Mouse (Mus musculus): ENCODE data around the gene Fhl5. TPM values are rescaled to one million over a fixed set of nuclear protein-coding genes. Genes with fewer than 3 reads are reported as not detected.
A peak's percentile ranks its signal among the peaks of the same experiment; 100 is the strongest.
"Not testable (repeated sequence)": the region's sequence is repeated elsewhere in the genome, so short reads cannot be mapped to it uniquely, and the experiment has no call there.

The Fhl5 gene
- polyA plus RNA-seq (2014; fragmentation: Nextera tagmentation; extraction: Ambion mirVana): 0.20 TPM in 1 of 2 replicates, not detected in the other

DNA sequence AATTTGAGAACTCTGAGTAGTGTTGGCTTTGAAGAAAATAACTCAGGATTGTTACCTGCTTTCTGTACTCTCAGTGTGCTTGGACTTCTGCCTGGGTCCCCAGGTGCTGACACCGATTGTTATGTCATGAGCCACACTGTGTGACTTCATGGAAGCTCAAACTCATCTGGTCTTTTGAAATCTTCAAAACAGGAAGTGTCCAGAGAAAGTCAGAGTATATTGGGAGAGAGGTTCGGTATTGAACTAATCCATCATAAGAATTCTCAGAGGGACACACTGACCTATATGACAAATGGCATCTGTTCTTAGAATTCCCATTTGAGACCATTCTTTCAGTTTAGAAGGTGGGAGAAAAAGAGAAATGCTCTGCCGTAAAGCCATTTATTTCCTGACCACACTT, at the start of gene Fhl5:
Gene Fhl5 (minus strand): TSS at position 101 of the 400 bp plus-strand sequence.
- DNase-seq (ENCODE audit: low spot score): no peak
- Histone ChIP-seq H3K9ac (ENCODE audit: low read length) (no peak within 1 kb of the TSS), H3K4me1 (ENCODE audit: control insufficient read depth, insufficient read depth, low read length) (no peaks in the 10 kb centered on the region), H3K36me3 (ENCODE audit: control insufficient read depth, insufficient read depth, low read length) (no peaks in the 10 kb centered on the region), H3K27me3 (replicated peaks; ENCODE audit: control insufficient read depth, insufficient read depth, low read length) (no peaks in the 10 kb centered on the region), H3K27ac (ENCODE audit: low read depth, low read length) (no peak within 1 kb of the TSS), H3K4me3 (ENCODE audit: low read depth, low read length) (no peak within 1 kb of the TSS), H3K4me2 (ENCODE audit: low read length) (no peak within 1 kb of the TSS), H3K9me3 (replicated peaks; ENCODE audit: control insufficient read depth, low read length) (no peaks in the 10 kb centered on the region)
- ATAC-seq: no peak
- WGBS: 96% methylated on average over 3 of the region's 3 CpGs

DNA sequence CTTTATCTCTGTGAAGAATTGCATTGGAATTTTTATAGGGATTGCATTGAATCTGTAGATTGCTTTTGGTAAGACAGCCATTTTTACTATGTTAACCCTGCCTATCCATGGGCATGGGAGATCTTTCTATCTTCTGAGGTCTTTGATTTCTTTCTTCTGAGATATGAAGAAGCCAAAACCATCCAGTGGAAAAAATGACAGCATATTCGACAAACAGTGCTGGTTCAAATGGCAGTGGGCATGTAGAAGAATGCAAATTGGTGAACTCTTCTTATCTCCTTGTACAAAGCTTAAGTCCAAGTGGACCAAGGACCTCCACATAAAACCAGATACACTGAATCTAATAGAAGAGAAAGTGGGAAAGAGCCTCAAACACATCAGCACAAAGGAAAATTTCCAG, 42.3 kb upstream of the Fhl5 start:
- not testable (repeated sequence) for DNase-seq (ENCODE audit: low spot score); H3K9ac ChIP-seq (ENCODE audit: low read length); H3K9me3 ChIP-seq (replicated peaks; ENCODE audit: control insufficient read depth, low read length); H3K4me1 ChIP-seq (ENCODE audit: control insufficient read depth, insufficient read depth, low read length); H3K36me3 ChIP-seq (ENCODE audit: control insufficient read depth, insufficient read depth, low read length); ATAC-seq; H3K27me3 ChIP-seq (replicated peaks; ENCODE audit: control insufficient read depth, insufficient read depth, low read length); H3K4me3 ChIP-seq (ENCODE audit: low read depth, low read length); H3K4me2 ChIP-seq (ENCODE audit: low read length); H3K27ac ChIP-seq (ENCODE audit: low read depth, low read length)
- 88% methylated on average over 1 of the region's 1 CpGs for WGBS

DNA sequence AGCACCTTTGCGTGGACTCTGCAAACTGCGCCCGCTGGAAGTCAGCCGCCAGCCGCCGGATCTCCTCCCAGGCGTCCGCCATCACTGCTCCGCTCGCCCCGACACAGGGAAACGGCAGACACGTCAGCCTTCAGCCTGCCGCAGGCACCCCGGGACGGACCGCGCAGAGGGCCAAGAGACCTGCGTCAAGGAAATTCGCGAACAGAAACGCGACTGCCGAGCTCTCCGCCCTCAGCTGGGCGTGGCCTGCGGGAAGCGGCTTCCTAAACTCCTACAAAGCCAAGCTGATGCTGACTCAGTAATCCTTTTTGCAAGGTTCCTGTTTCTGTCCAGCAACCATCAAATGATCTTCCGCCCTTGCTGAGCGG, 39.0 kb upstream of the Fhl5 start, which contains the start of gene Ufl1:
Gene Ufl1 (minus strand): TSS at position 151 of the 368 bp plus-strand sequence.
- no peaks in the 10 kb centered on the region for H3K27me3 ChIP-seq (replicated peaks; ENCODE audit: control insufficient read depth, insufficient read depth, low read length)
- DNase-seq (ENCODE audit: low spot score) (peak; percentile 98), ATAC-seq (peak; percentile 99)
- no peaks in the 10 kb centered on the region for H3K9me3 ChIP-seq (replicated peaks; ENCODE audit: control insufficient read depth, low read length)
- H3K4me3 ChIP-seq (ENCODE audit: low read depth, low read length): peak within 1 kb of the TSS; percentile 75
- H3K9ac ChIP-seq (ENCODE audit: low read length): peak within 1 kb of the TSS; percentile 91
- WGBS: 0% methylated on average over 30 of the region's 30 CpGs
- peaks cover 4% of the 10 kb centered on the region; the same call in 1 of the 2 replicates for H3K4me1 ChIP-seq (ENCODE audit: control insufficient read depth, insufficient read depth, low read length)
- peak within 1 kb of the TSS; percentile 65 for H3K4me2 ChIP-seq (ENCODE audit: low read length)
- H3K27ac ChIP-seq (ENCODE audit: low read depth, low read length): peak within 1 kb of the TSS; percentile 98
- peaks cover 15% of the 10 kb centered on the region for H3K36me3 ChIP-seq (ENCODE audit: control insufficient read depth, insufficient read depth, low read length)

DNA sequence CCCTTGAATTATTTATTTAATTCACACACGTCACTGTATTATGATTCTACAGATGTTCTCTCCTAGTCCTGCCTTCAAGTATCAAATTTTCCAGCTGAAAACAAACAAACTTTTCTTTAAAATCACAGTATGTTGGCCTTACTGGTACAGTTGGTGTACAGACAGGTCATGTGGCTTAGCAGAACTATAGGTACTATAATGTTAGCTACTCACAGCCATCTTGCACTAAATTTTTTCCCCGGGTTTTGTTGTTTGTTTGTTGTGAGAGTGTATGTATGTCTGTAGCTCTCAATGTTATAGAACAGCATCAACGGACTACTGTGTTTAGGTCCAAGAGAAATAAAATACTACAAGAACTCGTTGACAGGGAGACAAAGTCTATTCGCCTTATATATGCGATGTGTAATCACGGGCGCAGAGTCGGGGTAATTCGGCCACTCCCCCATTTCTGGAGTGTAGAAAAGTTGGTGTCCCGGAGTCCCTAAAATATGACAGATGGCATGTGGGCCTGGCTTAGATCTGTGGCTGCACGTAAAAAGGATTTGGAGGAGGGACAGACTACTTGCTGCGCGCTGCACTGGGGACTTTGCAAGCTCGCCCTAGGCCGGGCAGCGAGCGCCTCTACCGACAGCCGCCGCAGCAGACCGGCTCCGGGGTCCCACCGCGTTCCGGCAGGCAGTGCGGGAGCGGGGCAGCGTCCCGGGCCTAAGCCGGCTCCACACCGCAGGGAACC, 38.4 kb upstream of the Fhl5 start:
- Histone ChIP-seq H3K27ac (ENCODE audit: low read depth, low read length) (peak overlapping the region; percentile 98), H3K4me1 (ENCODE audit: control insufficient read depth, insufficient read depth, low read length) (peaks cover 4% of the 10 kb centered on the region; the same call in 1 of the 2 replicates), H3K9me3 (replicated peaks; ENCODE audit: control insufficient read depth, low read length) (no peaks in the 10 kb centered on the region), H3K36me3 (ENCODE audit: control insufficient read depth, insufficient read depth, low read length) (peaks cover 18% of the 10 kb centered on the region), H3K4me2 (ENCODE audit: low read length) (peak overlapping the region; percentile 65), H3K4me3 (ENCODE audit: low read depth, low read length) (peak overlapping the region; percentile 75), H3K9ac (ENCODE audit: low read length) (peak overlapping the region; percentile 91), H3K27me3 (replicated peaks; ENCODE audit: control insufficient read depth, insufficient read depth, low read length) (no peaks in the 10 kb centered on the region)
- WGBS: 2% methylated on average over 32 of the region's 32 CpGs
- DNase-seq (ENCODE audit: low spot score) (peak; percentile 74), ATAC-seq (peak; percentile 94)

DNA sequence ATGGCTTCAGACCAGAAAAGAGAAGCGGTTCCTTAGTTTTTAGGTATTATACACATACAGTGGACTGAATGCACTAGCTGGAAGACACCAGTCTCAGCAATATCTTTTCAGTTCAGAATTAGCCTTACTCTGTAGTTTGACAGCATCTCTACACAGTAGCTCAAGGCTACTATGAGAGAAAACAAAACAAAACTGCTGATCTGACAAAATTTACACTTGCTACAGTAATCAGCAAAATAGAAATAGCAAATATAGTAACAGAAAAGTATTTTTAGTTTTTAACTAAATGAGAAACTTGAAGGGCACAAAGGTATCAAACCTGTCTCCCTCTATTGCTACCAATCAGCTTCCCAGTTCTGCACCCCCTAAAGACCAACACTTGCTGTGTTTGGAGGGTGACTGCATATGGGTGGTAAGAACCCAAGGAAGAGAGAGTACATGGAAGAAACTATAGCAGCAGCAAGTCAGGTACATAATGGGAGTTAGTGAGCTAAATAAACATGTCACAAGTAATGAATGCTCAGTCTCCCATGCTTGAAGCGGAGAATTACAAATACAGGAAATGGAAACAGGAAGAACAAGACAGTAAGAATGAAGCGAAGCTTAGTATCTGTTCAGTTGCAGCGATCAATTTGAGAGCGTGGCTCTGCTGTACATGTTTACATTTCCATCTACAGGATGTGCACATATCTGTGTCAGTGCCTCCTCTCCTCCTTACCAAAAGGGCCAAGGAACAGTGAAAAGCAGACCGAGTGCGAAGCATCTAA, 30.4 kb upstream of the Fhl5 start:
- no peak for DNase-seq (ENCODE audit: low spot score)
- Histone ChIP-seq H3K4me2 (ENCODE audit: low read length) (no peak overlapping the region), H3K9ac (ENCODE audit: low read length) (no peak overlapping the region), H3K36me3 (ENCODE audit: control insufficient read depth, insufficient read depth, low read length) (peaks cover 84% of the 10 kb centered on the region), H3K27ac (ENCODE audit: low read depth, low read length) (no peak overlapping the region), H3K9me3 (replicated peaks; ENCODE audit: control insufficient read depth, low read length) (no peaks in the 10 kb centered on the region), H3K27me3 (replicated peaks; ENCODE audit: control insufficient read depth, insufficient read depth, low read length) (no peaks in the 10 kb centered on the region), H3K4me1 (ENCODE audit: control insufficient read depth, insufficient read depth, low read length) (no peaks in the 10 kb centered on the region), H3K4me3 (ENCODE audit: low read depth, low read length) (no peak overlapping the region)
- no peak for ATAC-seq
- WGBS: 96% methylated on average over 7 of the region's 7 CpGs

DNA sequence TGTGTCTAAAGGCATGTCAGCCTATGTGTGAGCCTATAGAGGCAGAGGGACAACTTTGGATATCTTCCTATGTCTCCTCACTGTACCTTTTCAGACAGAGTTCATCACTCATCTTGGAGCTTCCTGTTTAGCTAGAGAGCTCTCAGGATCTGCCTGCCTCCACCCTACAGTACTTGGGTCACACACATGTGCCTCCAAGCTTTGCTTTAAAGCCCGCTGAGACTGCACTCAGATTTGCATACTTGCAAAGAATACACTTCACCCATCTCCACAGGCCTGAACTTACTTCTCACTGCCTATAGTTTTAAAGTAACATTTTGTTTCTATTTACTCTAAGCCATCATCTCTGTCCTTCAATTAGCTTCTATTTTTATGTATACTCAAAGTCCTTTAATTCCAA, 29.2 kb upstream of the Fhl5 start:
- Histone ChIP-seq H3K27ac (ENCODE audit: low read depth, low read length) (no peak overlapping the region), H3K36me3 (ENCODE audit: control insufficient read depth, insufficient read depth, low read length) (peaks cover 86% of the 10 kb centered on the region), H3K9ac (ENCODE audit: low read length) (no peak overlapping the region), H3K4me2 (ENCODE audit: low read length) (no peak overlapping the region), H3K27me3 (replicated peaks; ENCODE audit: control insufficient read depth, insufficient read depth, low read length) (no peaks in the 10 kb centered on the region), H3K9me3 (replicated peaks; ENCODE audit: control insufficient read depth, low read length) (no peaks in the 10 kb centered on the region), H3K4me1 (ENCODE audit: control insufficient read depth, insufficient read depth, low read length) (no peaks in the 10 kb centered on the region), H3K4me3 (ENCODE audit: low read depth, low read length) (no peak overlapping the region)
- ATAC-seq: no peak
- 89% methylated on average over 1 of the region's 1 CpGs for WGBS
- DNase-seq (ENCODE audit: low spot score): no peak

DNA sequence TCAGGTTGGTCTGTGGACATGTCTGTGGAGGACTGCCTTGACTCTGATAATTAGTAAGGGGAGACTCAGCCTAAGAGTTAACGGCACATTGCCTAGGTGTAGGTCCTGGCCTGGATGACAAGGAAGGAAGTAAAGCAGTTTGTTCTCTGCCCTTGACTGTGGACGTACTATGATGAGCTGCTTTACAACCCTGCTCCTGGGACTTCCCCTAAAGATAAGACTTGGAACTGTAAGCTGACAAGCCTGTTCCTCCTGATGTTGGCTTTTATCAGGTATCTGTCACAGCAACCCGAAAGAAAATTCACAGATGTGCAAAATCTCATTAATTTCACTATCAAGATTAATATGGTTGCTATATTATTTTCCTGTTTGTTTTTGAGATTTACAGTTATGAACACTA, 24.5 kb upstream of the Fhl5 start:
- peaks cover 78% of the 10 kb centered on the region for H3K36me3 ChIP-seq (ENCODE audit: control insufficient read depth, insufficient read depth, low read length)
- DNase-seq (ENCODE audit: low spot score) (no peak), ATAC-seq (no peak)
- H3K9ac ChIP-seq (ENCODE audit: low read length): no peak overlapping the region
- no peaks in the 10 kb centered on the region for H3K9me3 ChIP-seq (replicated peaks; ENCODE audit: control insufficient read depth, low read length)
- H3K27me3 ChIP-seq (replicated peaks; ENCODE audit: control insufficient read depth, insufficient read depth, low read length): no peaks in the 10 kb centered on the region
- WGBS: 98% methylated on average over 3 of the region's 3 CpGs
- no peak overlapping the region for H3K4me2 ChIP-seq (ENCODE audit: low read length)
- H3K27ac ChIP-seq (ENCODE audit: low read depth, low read length): no peak overlapping the region
- H3K4me3 ChIP-seq (ENCODE audit: low read depth, low read length): no peak overlapping the region
- no peaks in the 10 kb centered on the region for H3K4me1 ChIP-seq (ENCODE audit: control insufficient read depth, insufficient read depth, low read length)

DNA sequence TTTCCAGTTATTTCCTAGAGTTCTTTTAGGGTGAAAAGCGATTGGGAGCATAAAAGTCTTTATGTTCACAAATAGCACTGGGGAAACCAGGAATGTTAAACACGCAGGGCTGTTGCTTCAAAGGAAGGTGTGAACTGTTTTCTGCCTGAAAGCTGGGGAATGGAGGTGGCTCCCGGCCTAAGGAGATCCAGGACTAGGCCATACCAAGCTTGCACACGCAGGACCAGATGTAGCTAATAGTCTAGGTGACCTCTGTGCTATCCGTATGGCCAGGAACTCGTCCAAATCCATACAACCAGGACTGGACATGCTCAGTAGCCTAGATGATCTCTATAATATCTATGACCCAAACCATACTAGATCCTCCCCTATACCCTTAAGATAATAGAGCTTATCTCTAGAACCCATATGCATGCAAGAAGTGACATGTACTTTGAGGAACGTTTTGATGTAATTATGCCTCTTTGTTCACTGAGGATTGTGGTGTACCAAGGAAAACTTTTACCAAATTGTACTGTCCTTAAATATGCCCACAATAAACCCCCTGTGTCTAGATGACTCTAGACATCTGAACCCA, 15.2 kb upstream of the Fhl5 start:
- H3K4me2 ChIP-seq (ENCODE audit: low read length): no peak overlapping the region
- H3K4me3 ChIP-seq (ENCODE audit: low read depth, low read length): no peak overlapping the region
- DNase-seq (ENCODE audit: low spot score) (no peak), ATAC-seq (no peak)
- no peak overlapping the region for H3K27ac ChIP-seq (ENCODE audit: low read depth, low read length)
- peaks cover 42% of the 10 kb centered on the region for H3K36me3 ChIP-seq (ENCODE audit: control insufficient read depth, insufficient read depth, low read length)
- no peak overlapping the region for H3K9ac ChIP-seq (ENCODE audit: low read length)
- no peaks in the 10 kb centered on the region for H3K27me3 ChIP-seq (replicated peaks; ENCODE audit: control insufficient read depth, insufficient read depth, low read length)
- 95% methylated on average over 7 of the region's 7 CpGs for WGBS
- no peaks in the 10 kb centered on the region for H3K4me1 ChIP-seq (ENCODE audit: control insufficient read depth, insufficient read depth, low read length)
- no peaks in the 10 kb centered on the region for H3K9me3 ChIP-seq (replicated peaks; ENCODE audit: control insufficient read depth, low read length)

Measured in forebrain, embryonic 14.5 days (tissue).